Mouse (Mus musculus) forebrain, postnatal 0 days (tissue): ENCODE measurements at regions not wholly inside any gene's neighbourhood (a gene's known extent, or its start where the extent isn't known, plus 50 kb on each side); places are given as distances from the start of the nearest gene placed in this dataset.

Experiments
- ATAC-seq: fragments of 200-750 bp; cut with Nextera tagmentation; 2 replicates; pipeline ENCODE4 v1.8.0; 2017; ENCODE audit warnings: mild to moderate bottlenecking, moderate library complexity
- DNase-seq: peaks from one replicate; pipeline ENCODE4 v3.0.0-alpha.2; 2015
- H3K27ac ChIP-seq: fragments of 300-500 bp; sonication (generic); 2 replicates; pipeline ENCODE4 v1.5.1; 2014; ENCODE audit warnings: low read depth, mild to moderate bottlenecking, antibody characterized with exemption, low read length, moderate library complexity, mixed read lengths
- H3K27me3 ChIP-seq: fragments of 300-500 bp; sonication (generic); 2 replicates; pipeline ENCODE4 v1.6.1; 2014; ENCODE audit warnings: mild to moderate bottlenecking, low read length, mixed read lengths; ENCODE audit not compliant: insufficient read depth
- H3K36me3 ChIP-seq: fragments of 300-500 bp; sonication (generic); 2 replicates; pipeline ENCODE4 v1.6.1; 2014; ENCODE audit warnings: mild to moderate bottlenecking, moderate library complexity; ENCODE audit not compliant: insufficient read depth
- H3K4me1 ChIP-seq: fragments of 300-500 bp; sonication (generic); 2 replicates; pipeline ENCODE4 v1.6.1; 2014; ENCODE audit warnings: antibody characterized with exemption; ENCODE audit not compliant: insufficient read depth
- H3K4me2 ChIP-seq: fragments of 300-500 bp; sonication (generic); 2 replicates; pipeline ENCODE4 v1.6.1; 2014; ENCODE audit warnings: low read depth, mild to moderate bottlenecking, moderate library complexity
- H3K4me3 ChIP-seq: fragments of 300-500 bp; sonication (generic); 2 replicates; pipeline ENCODE4 v1.5.1; 2014; ENCODE audit warnings: low read depth, low read length, mixed read lengths
- H3K9ac ChIP-seq: fragments of 300-500 bp; sonication (generic); 2 replicates; pipeline ENCODE4 v1.6.1; 2014; ENCODE audit warnings: mild to moderate bottlenecking
- H3K9me3 ChIP-seq: fragments of 300-500 bp; sonication (generic); 2 replicates; pipeline ENCODE4 v1.6.1; 2016; ENCODE audit warnings: low read length
- CTCF ChIP-seq: sonication (generic); IDR thresholded peaks from 2 replicates; pipeline ENCODE4 v1.5.1; 2016; ENCODE audit warnings: antibody characterized with exemption, control low read depth, low read depth
- whole genome bisulfite sequencing: fragments of 180-500 bp; shearing (Covaris S2); extraction: QIAGEN DNeasy Blood & Tissue Kit; methylation state at CpG from one replicate; pipeline ENCODE4 v1.1.7; 2014; 5-methylcytosine and 5-hydroxymethylcytosine counted together

- no peak for TF ChIP-seq CTCF
- no peak overlapping the region for H3K9ac ChIP-seq
- DNase-seq (no peak), ATAC-seq (no peak)
- WGBS = 82% methylated on average over 5 of the region's 5 CpGs
- H3K9me3 ChIP-seq = no peaks in the 10 kb centered on the region
- H3K36me3 ChIP-seq = no peaks in the 10 kb centered on the region
- H3K27me3 ChIP-seq = no peaks in the 10 kb centered on the region
- H3K4me2 ChIP-seq = no peak overlapping the region
- no peaks in the 10 kb centered on the region for H3K4me1 ChIP-seq
- H3K4me3 ChIP-seq = no peak overlapping the region
- H3K27ac ChIP-seq = no peak overlapping the region
Observed at GRCm38 (mm10) chr8:92491533-92491932, 134.1 kb downstream of the Irx5 start.

DNA sequence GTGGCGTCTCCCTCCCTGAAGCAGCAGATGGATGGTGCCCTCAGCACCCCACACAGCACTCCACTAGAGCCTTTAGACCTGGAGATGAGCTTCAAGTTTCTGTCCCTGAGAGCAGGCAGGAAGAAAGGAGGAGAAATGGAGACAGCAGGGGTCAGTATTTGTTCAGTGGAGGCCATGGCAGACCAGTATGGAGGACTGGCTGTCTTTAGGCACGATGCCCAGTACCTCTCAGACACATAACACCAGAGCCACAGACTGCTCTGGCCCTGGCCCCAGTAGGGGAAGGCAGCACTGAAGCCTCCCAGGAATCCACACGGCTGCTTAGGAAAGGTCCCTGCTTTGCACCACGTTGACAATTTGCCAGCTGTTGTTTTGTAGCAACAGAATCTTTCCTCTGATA lies 136.0 kb downstream of the Irx5 start:
- H3K9me3 ChIP-seq = no peaks in the 10 kb centered on the region
- 50% methylated on average over 4 of the region's 4 CpGs for WGBS
- H3K27ac ChIP-seq = no peak overlapping the region
- no peaks in the 10 kb centered on the region for H3K27me3 ChIP-seq
- no peak overlapping the region for H3K4me2 ChIP-seq
- peak; percentile 21; the same call in 1 of the 2 replicates for TF ChIP-seq CTCF
- H3K36me3 ChIP-seq = no peaks in the 10 kb centered on the region
- DNase-seq (peak; percentile 34), ATAC-seq (peak; percentile 78)
- H3K9ac ChIP-seq = no peak overlapping the region
- no peaks in the 10 kb centered on the region for H3K4me1 ChIP-seq
- no peak overlapping the region for H3K4me3 ChIP-seq

DNA sequence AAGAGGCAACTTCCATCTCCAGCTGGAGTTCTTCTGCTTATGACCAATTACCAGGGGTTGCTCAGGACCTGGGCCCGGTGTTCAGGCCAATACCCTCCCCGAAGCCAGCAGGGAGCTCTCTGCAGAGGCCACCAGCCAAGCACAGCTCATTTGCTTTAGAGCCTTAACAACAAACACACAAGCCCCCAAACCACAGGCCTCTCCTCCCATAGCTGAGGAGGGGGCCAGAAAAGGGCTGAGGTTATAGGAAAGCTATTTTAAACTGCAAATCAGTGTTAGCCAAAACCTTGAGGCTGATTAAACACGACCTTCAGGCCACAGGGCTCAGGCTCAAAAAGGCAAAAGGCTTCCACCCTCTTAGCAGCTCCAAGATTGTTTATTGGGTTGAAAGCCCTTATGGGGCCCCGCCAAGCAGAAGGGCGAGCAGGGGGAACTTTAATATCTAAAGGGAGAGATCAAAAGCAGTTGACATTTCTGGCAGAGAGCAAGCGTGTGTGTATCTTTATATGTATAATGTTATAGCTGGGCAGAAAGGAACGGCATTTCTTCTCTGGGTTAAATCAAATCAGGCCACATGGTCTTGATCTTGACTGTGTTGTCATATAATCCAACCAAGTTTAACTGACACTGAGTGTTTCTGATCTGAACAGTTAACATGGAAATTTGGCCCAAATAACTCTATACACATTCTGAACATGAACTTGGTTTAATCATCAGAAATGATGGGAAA lies 148.3 kb downstream of the Irx5 start:
- WGBS = 45% methylated on average over 7 of the region's 7 CpGs
- Histone ChIP-seq H3K4me2 (no peak overlapping the region), H3K27ac (no peak overlapping the region), H3K9me3 (no peaks in the 10 kb centered on the region), H3K27me3 (no peaks in the 10 kb centered on the region), H3K4me3 (no peak overlapping the region), H3K36me3 (no peaks in the 10 kb centered on the region), H3K9ac (no peak overlapping the region), H3K4me1 (no peaks in the 10 kb centered on the region)
- DNase-seq (no peak), ATAC-seq (no peak)
- TF ChIP-seq CTCF = no peak

- no peaks in the 10 kb centered on the region for H3K36me3 ChIP-seq
- no peak for ATAC-seq
- TF ChIP-seq CTCF = no peak
- H3K9me3 ChIP-seq = no peaks in the 10 kb centered on the region
- H3K27me3 ChIP-seq = no peaks in the 10 kb centered on the region
- H3K4me3 ChIP-seq = no peak overlapping the region
- no peak overlapping the region for H3K9ac ChIP-seq
- no peak for DNase-seq
- WGBS = 43% methylated on average over 5 of the region's 5 CpGs
- H3K27ac ChIP-seq = no peak overlapping the region
- H3K4me2 ChIP-seq = no peak overlapping the region
- no peaks in the 10 kb centered on the region for H3K4me1 ChIP-seq
Observed at GRCm38 (mm10) chr8:92506436-92506835, 149.0 kb downstream of the Irx5 start.

GRCm38 (mm10) chr8:92506906-92507305 lies 149.5 kb downstream of the Irx5 start:
- DNase-seq (no peak), ATAC-seq (no peak)
- TF ChIP-seq CTCF = no peak
- Histone ChIP-seq H3K36me3 (no peaks in the 10 kb centered on the region), H3K27ac (no peak overlapping the region), H3K9ac (no peak overlapping the region), H3K9me3 (no peaks in the 10 kb centered on the region), H3K27me3 (no peaks in the 10 kb centered on the region), H3K4me3 (no peak overlapping the region), H3K4me2 (no peak overlapping the region), H3K4me1 (no peaks in the 10 kb centered on the region)
- 90% methylated on average over 5 of the region's 5 CpGs for WGBS

DNA sequence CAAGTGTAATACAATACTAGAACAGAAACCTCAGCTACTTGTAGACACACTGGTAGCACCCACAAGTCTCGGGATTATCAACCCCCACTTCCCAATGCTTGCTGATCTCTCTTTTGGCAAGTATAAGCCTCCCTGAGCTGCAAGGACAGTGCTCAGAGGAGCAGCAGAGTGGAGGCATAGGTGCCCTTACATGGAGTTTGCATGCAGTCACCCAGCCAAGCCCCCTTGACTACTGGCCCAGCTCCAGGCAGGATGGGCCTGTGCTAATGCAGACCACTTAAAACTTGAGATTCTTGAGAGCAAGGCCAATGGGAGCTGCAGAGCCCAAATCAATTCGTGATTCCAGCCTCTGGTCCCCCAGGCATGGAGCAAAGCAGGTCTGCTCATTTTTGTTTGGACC lies 158.0 kb downstream of the Irx5 start:
- no peak for DNase-seq

DNA sequence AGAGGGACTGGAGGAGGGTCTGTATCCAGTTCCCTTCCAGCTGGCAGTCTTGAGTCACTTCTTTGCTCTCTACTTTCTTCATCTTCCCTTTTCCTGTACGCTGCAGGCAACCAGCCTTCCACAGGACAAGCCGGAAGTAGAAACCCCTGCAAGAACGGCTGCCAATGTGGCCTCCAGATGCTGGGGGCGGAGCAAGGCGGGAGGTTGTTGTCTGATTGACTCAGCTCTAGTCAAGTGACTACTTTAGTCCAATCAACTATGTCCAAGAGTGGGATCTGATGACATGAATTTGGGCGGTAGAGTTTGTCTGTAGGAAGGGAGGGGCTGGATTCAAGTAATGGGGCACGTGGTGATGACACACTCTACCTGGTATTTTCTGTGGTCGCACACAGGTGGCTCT lies 156.1 kb upstream of the Irx6 start:
- no peak for DNase-seq
- Histone ChIP-seq H3K4me1 (no peaks in the 10 kb centered on the region), H3K36me3 (no peaks in the 10 kb centered on the region), H3K27ac (no peak overlapping the region), H3K27me3 (no peaks in the 10 kb centered on the region), H3K4me2 (no peak overlapping the region), H3K4me3 (no peak overlapping the region), H3K9ac (no peak overlapping the region), H3K9me3 (no peaks in the 10 kb centered on the region)
- no peak for ATAC-seq
- no peak for TF ChIP-seq CTCF
- 87% methylated on average over 8 of the region's 8 CpGs for WGBS

More for the DNA sequence above, 158.0 kb downstream of the Irx5 start:
- Histone ChIP-seq H3K9ac (no peak overlapping the region), H3K4me2 (no peak overlapping the region), H3K36me3 (no peaks in the 10 kb centered on the region), H3K4me3 (no peak overlapping the region), H3K9me3 (no peaks in the 10 kb centered on the region), H3K27ac (no peak overlapping the region), H3K27me3 (no peaks in the 10 kb centered on the region), H3K4me1 (no peaks in the 10 kb centered on the region)
- ATAC-seq = no peak
- 75% methylated on average over 2 of the region's 2 CpGs for whole genome bisulfite sequencing
- no peak for TF ChIP-seq CTCF
